Mouse (Mus musculus): ENCODE measurements around the gene Sp6.

Gene Sp6

GRCm38 (mm10) chr11:97021873-97022484 is 8.8 kb downstream of the Sp6 start:
- no peak for DNase-seq (ENCODE audit: low spot score)

- DNase-seq (ENCODE audit: low spot score) = peak; percentile 63
Observed at GRCm38 (mm10) chr11:97024977-97025376, 11.8 kb downstream of the Sp6 start.

- DNase-seq (ENCODE audit: low spot score) = peak; percentile 85
Observed at GRCm38 (mm10) chr11:97025721-97026344, 12.6 kb downstream of the Sp6 start.

- peak; percentile 79 for DNase-seq (ENCODE audit: low spot score)
Observed at GRCm38 (mm10) chr11:97029686-97030417, 16.7 kb downstream of the Sp6 start, which contains the start of gene Scrn2. TSS of gene Scrn2 (plus strand) at chr11:97029938.

GRCm38 (mm10) chr11:97030426-97030825 is 17.2 kb downstream of the Sp6 start:
- DNase-seq (ENCODE audit: low spot score) = no peak

- DNase-seq (ENCODE audit: low spot score) = no peak
Observed at GRCm38 (mm10) chr11:97031977-97032376, 18.8 kb downstream of the Sp6 start.

GRCm38 (mm10) chr11:97032499-97032898 is 19.3 kb downstream of the Sp6 start:
- no peak for DNase-seq (ENCODE audit: low spot score)

GRCm38 (mm10) chr11:97033781-97034180 is 20.6 kb downstream of the Sp6 start:
- DNase-seq (ENCODE audit: low spot score) = no peak

GRCm38 (mm10) chr11:97036141-97036540 is 22.9 kb downstream of the Sp6 start:
- no peak for DNase-seq (ENCODE audit: low spot score)

GRCm38 (mm10) chr11:97038881-97039280 is 25.7 kb downstream of the Sp6 start:
- no peak for DNase-seq (ENCODE audit: low spot score)

GRCm38 (mm10) chr11:97040301-97041021 is 27.3 kb downstream of the Sp6 start:
- DNase-seq (ENCODE audit: low spot score) = no peak

- peak; percentile 84 for DNase-seq (ENCODE audit: low spot score)
Observed at GRCm38 (mm10) chr11:97041022-97041899, 28.1 kb downstream of the Sp6 start, which contains the start of the genes Lrrc46 and Mrpl10. TSS of gene Lrrc46 (minus strand) at chr11:97041407. TSS of gene Mrpl10 (plus strand) at chr11:97041560.

GRCm38 (mm10) chr11:97044902-97045301 is 31.7 kb downstream of the Sp6 start:
- DNase-seq (ENCODE audit: low spot score) = no peak

- DNase-seq (ENCODE audit: low spot score) = no peak
Observed at GRCm38 (mm10) chr11:97045861-97046260, 32.7 kb downstream of the Sp6 start.

GRCm38 (mm10) chr11:97048090-97048650 is 35.0 kb downstream of the Sp6 start:
- DNase-seq (ENCODE audit: low spot score) = peak; percentile 61

- DNase-seq (ENCODE audit: low spot score) = peak; percentile 53
Observed at GRCm38 (mm10) chr11:97049492-97050085, 36.4 kb downstream of the Sp6 start.

GRCm38 (mm10) chr11:97050216-97050943 is 37.2 kb downstream of the Sp6 start, which contains the start of gene Osbpl7:
TSS of gene Osbpl7 (plus strand) at chr11:97050628.
- peak; percentile 47 for DNase-seq (ENCODE audit: low spot score)

GRCm38 (mm10) chr11:97050944-97051586 is 37.9 kb downstream of the Sp6 start:
- DNase-seq (ENCODE audit: low spot score) = no peak

GRCm38 (mm10) chr11:97052219-97052646 is 39.0 kb downstream of the Sp6 start:
- no peak for DNase-seq (ENCODE audit: low spot score)

Measured in MN1 (cell line).